Mouse (Mus musculus): ENCODE measurements around the gene Gmppa. TPM values are rescaled to one million over a fixed set of nuclear protein-coding genes. Genes with fewer than 3 reads are reported as not detected.

Gmppa gene
- polyA plus RNA-seq, 1 experiment from 2014 or later = 77.8 TPM

DNA sequence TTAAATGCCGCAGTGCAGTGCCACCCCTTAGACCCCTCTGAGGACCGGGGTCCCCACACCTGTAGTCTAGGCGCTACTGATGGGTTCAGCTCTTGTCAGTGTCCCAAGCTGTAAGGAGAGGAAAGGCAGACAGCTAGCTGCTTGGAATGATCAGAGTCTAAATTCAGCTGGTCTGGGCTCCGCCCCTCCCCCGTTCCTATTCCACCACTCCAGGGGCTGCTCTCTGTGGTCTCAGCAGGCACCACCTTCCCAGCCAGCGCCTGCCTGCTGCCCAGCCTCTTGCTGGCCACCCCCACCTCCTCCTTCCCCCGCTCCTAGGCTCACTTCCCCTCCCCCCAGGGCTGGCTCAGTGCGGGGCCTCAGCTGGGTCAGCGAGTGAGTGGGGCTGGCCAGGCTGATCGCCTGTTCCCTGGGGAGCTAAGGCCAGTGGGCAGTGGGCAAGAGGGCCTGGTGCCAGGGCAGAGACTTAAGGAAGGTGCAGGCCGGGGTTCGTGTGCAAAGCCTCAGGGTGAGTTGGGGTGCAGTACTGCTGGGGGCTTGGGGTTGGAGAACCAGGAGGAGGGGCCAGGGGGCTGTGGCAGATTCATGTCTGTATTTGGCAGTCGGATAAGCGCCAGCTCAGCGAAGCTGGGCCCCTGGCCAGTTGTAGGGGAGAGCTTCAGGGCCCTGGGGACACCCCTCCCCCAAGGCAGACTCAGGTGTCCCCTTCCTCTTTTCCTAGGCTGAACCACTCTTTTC lies 35.8 kb upstream of the Gmppa start:
- ATAC-seq = peak; percentile 89
- peak overlapping the region; percentile 13; the same call in 1 of the 2 replicates for H3K9ac ChIP-seq (ENCODE audit: low read depth, low read length)

DNA sequence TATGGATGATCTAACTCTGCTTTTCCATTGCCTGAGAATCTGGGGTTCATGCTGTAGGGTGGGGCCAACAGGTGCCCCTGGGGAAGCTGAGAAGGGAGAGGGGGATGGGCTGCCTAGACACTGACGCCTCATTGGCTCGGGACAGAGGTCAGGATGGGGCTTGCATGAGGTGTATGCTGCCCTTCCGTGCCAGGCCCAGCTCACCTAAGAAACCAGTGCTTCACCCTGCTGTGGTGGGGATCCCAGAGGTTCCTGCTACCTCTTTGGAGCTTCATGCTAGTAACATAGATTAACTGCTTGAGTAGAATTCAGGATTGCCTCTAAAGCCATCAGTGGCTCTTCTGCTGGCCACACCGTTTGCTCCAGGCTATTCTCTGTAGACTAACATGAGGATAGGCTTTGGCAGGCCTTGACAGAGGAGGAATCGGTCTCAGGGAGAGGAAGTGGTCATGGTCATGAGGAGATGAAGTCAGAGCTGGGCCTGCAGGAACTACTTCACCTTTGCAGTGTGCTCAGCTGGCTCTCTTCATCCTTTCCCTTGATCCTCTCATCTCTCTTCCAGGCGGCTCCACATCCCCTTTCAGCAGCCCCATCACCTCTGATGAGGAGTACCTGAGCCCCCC lies 35.1 kb upstream of the Gmppa start:
- Histone ChIP-seq H3K4me2 (ENCODE audit: low read length) (peak overlapping the region; percentile 18), H3K36me3 (ENCODE audit: control insufficient read depth, insufficient read depth, low read length) (peaks cover 19% of the 10 kb centered on the region), H3K4me1 (ENCODE audit: control insufficient read depth, insufficient read depth, low read depth, low read length) (peaks cover 18% of the 10 kb centered on the region), H3K4me3 (ENCODE audit: low read length) (no peak overlapping the region), H3K27ac (ENCODE audit: low read depth, low read length) (no peak overlapping the region), H3K9me3 (ENCODE audit: control insufficient read depth, low read length) (no peaks in the 10 kb centered on the region), H3K27me3 (replicated peaks; ENCODE audit: control insufficient read depth, insufficient read depth, low read length) (no peaks in the 10 kb centered on the region), H3K9ac (ENCODE audit: low read depth, low read length) (no peak overlapping the region; the same call in 1 of the 2 replicates)
- no peak for ATAC-seq
- 48% methylated on average over 6 of the region's 6 CpGs for WGBS

More for the DNA sequence above, 35.8 kb upstream of the Gmppa start:
- WGBS = 7% methylated on average over 15 of the region's 15 CpGs
- Histone ChIP-seq H3K27ac (ENCODE audit: low read depth, low read length) (no peak overlapping the region), H3K4me1 (ENCODE audit: control insufficient read depth, insufficient read depth, low read depth, low read length) (peaks cover 18% of the 10 kb centered on the region), H3K9me3 (ENCODE audit: control insufficient read depth, low read length) (no peaks in the 10 kb centered on the region), H3K27me3 (replicated peaks; ENCODE audit: control insufficient read depth, insufficient read depth, low read length) (no peaks in the 10 kb centered on the region), H3K4me3 (ENCODE audit: low read length) (no peak overlapping the region), H3K36me3 (ENCODE audit: control insufficient read depth, insufficient read depth, low read length) (peaks cover 16% of the 10 kb centered on the region), H3K4me2 (ENCODE audit: low read length) (peak overlapping the region; percentile 18)

DNA sequence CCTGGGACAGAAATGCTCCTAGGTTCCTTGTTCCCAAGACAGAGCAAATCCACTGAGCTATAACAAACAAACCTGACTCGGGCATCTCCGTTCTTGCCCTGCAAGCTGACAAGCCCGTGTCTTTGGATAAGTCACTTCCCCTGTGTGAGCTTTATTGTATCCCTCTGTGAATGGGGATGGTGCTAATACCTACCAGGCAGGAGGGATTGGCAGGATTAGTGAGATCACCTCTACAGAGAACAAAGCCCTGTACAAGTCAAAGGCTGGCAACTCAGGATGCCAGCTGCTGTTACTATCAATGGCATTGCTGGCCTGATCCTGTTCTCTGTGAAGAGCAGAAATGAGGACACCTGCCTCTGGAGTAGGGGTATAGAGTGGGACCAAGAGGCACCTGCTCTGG lies 30.2 kb upstream of the Gmppa start:
- H3K4me2 ChIP-seq (ENCODE audit: low read length) = no peak overlapping the region
- no peaks in the 10 kb centered on the region for H3K9me3 ChIP-seq (ENCODE audit: control insufficient read depth, low read length)
- H3K4me3 ChIP-seq (ENCODE audit: low read length) = no peak overlapping the region
- 89% methylated on average over 3 of the region's 3 CpGs for WGBS
- H3K9ac ChIP-seq (ENCODE audit: low read depth, low read length) = no peak overlapping the region
- no peak overlapping the region for H3K27ac ChIP-seq (ENCODE audit: low read depth, low read length)
- H3K4me1 ChIP-seq (ENCODE audit: control insufficient read depth, insufficient read depth, low read depth, low read length) = no peaks in the 10 kb centered on the region
- no peak for ATAC-seq
- no peaks in the 10 kb centered on the region for H3K27me3 ChIP-seq (replicated peaks; ENCODE audit: control insufficient read depth, insufficient read depth, low read length)
- peaks cover 28% of the 10 kb centered on the region for H3K36me3 ChIP-seq (ENCODE audit: control insufficient read depth, insufficient read depth, low read length)

DNA sequence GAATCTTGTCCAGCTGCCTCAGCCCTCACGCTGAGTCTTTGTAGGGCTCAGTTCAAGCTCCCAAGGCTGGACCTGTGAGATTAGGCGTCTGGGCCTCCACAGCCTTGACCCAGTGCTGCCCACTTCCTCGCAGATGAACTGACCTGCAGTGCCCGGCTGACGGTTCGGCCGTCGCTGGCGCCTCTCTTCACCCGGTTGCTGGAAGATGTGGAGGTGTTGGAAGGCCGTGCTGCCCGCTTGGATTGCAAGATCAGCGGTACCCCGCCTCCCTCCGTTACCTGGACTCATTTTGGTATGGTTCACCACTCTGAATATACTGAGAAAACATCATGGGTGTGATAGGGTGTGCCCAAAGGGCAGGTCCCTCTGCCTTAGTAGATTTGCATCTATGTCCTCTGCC lies 29.6 kb upstream of the Gmppa start:
- no peak overlapping the region for H3K4me3 ChIP-seq (ENCODE audit: low read length)
- H3K27me3 ChIP-seq (replicated peaks; ENCODE audit: control insufficient read depth, insufficient read depth, low read length) = no peaks in the 10 kb centered on the region
- no peak for ATAC-seq
- H3K9ac ChIP-seq (ENCODE audit: low read depth, low read length) = no peak overlapping the region
- 94% methylated on average over 15 of the region's 15 CpGs for WGBS
- no peaks in the 10 kb centered on the region for H3K9me3 ChIP-seq (ENCODE audit: control insufficient read depth, low read length)
- H3K27ac ChIP-seq (ENCODE audit: low read depth, low read length) = no peak overlapping the region
- peaks cover 27% of the 10 kb centered on the region for H3K36me3 ChIP-seq (ENCODE audit: control insufficient read depth, insufficient read depth, low read length)
- H3K4me2 ChIP-seq (ENCODE audit: low read length) = no peak overlapping the region
- H3K4me1 ChIP-seq (ENCODE audit: control insufficient read depth, insufficient read depth, low read depth, low read length) = no peaks in the 10 kb centered on the region

DNA sequence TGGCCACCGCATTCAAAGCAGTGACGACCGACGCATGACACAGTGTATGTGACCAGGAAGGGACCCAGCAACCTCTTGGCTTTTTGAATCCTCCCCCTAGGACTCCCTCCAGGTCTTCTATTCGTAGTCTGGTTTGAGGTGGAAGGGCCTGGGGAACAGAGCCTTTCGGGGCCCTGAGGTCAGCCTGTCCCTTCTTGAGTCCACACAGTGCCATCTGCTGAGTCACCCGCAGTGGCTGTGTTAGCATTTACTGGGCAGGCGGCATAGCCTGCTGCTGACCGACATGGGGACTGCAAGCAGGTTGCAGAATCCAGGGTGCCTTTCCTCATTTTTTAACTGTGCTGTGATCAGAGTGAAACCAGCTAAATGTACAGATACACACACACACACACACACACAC lies 28.7 kb upstream of the Gmppa start:
- H3K4me1 ChIP-seq (ENCODE audit: control insufficient read depth, insufficient read depth, low read depth, low read length) = no peaks in the 10 kb centered on the region
- 94% methylated on average over 9 of the region's 9 CpGs for WGBS
- no peak overlapping the region for H3K4me3 ChIP-seq (ENCODE audit: low read length)
- no peak overlapping the region for H3K27ac ChIP-seq (ENCODE audit: low read depth, low read length)
- H3K27me3 ChIP-seq (replicated peaks; ENCODE audit: control insufficient read depth, insufficient read depth, low read length) = no peaks in the 10 kb centered on the region
- H3K9ac ChIP-seq (ENCODE audit: low read depth, low read length) = no peak overlapping the region
- H3K36me3 ChIP-seq (ENCODE audit: control insufficient read depth, insufficient read depth, low read length) = peaks cover 20% of the 10 kb centered on the region; the same call in 1 of the 2 replicates
- no peak for ATAC-seq
- no peaks in the 10 kb centered on the region for H3K9me3 ChIP-seq (ENCODE audit: control insufficient read depth, low read length)
- H3K4me2 ChIP-seq (ENCODE audit: low read length) = no peak overlapping the region

DNA sequence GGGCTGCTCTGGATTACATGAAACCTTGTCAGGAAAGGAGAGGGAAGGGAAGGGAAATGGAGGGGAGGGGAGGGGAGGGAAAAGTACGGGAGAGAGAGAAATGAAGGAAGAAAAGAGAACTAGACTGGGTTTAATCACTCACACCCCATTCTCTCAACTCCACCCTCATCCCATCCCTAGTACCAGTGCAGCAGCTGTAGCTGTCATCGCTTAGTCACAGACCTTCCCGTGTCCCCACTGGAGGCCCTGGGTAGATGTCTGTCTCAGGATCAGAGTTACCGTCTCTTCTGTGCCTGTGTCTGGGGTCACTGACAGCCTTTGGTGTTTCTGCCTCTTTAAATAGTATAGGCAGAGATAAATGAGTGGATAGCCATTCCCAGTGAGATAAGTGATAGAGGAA lies 27.5 kb upstream of the Gmppa start:
- Histone ChIP-seq H3K4me2 (ENCODE audit: low read length) (no peak overlapping the region), H3K9ac (ENCODE audit: low read depth, low read length) (no peak overlapping the region), H3K9me3 (ENCODE audit: control insufficient read depth, low read length) (no peaks in the 10 kb centered on the region), H3K4me3 (ENCODE audit: low read length) (no peak overlapping the region), H3K27me3 (replicated peaks; ENCODE audit: control insufficient read depth, insufficient read depth, low read length) (no peaks in the 10 kb centered on the region), H3K27ac (ENCODE audit: low read depth, low read length) (no peak overlapping the region), H3K36me3 (ENCODE audit: control insufficient read depth, insufficient read depth, low read length) (peaks cover 16% of the 10 kb centered on the region; the same call in 1 of the 2 replicates), H3K4me1 (ENCODE audit: control insufficient read depth, insufficient read depth, low read depth, low read length) (no peaks in the 10 kb centered on the region)
- 71% methylated on average over 4 of the region's 4 CpGs for WGBS
- ATAC-seq = no peak

DNA sequence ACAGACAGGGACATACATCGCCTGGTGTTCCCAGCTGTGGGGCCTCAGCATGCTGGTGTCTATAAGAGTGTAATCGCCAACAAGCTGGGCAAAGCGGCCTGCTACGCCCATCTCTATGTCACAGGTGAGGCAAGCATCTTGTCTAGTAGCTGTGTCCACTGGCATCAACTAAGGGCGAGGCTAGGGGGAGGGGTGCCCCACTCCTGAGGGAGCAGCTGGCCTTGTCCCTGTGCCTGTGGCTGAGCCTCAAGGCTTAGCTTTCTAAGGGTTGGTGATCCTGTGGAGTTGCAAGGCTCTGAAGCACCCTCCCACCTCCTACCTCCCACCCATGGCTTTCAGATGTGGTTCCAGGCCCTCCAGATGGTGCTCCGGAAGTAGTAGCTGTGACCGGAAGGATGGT lies 25.8 kb upstream of the Gmppa start:
- Histone ChIP-seq H3K9me3 (ENCODE audit: control insufficient read depth, low read length) (no peaks in the 10 kb centered on the region), H3K27ac (ENCODE audit: low read depth, low read length) (no peak overlapping the region), H3K4me3 (ENCODE audit: low read length) (no peak overlapping the region), H3K9ac (ENCODE audit: low read depth, low read length) (no peak overlapping the region), H3K27me3 (replicated peaks; ENCODE audit: control insufficient read depth, insufficient read depth, low read length) (no peaks in the 10 kb centered on the region), H3K4me1 (ENCODE audit: control insufficient read depth, insufficient read depth, low read depth, low read length) (no peaks in the 10 kb centered on the region), H3K36me3 (ENCODE audit: control insufficient read depth, insufficient read depth, low read length) (peaks cover 13% of the 10 kb centered on the region), H3K4me2 (ENCODE audit: low read length) (no peak overlapping the region)
- 94% methylated on average over 7 of the region's 7 CpGs for WGBS
- ATAC-seq = no peak

DNA sequence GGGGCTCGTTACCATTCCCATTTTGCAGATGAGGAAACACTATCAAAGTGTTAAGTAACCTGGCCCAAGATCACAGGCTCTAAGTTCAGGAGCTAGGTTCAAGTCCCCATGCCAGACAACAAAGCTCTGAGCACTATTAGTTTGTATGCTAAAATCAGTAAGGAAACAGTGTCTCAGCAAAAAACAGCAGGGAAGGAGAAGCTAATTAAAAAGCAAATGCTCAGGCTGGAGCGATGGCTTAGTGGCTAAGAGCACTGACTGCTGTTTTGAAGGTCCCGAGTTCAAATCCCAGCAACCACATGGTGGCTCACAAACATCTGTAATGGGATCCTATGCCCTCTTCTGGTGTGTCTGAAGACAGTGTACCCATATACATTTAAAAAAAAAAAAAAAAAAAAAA lies 23.5 kb upstream of the Gmppa start:
- H3K27ac ChIP-seq (ENCODE audit: low read depth, low read length) = no peak overlapping the region
- no peaks in the 10 kb centered on the region for H3K9me3 ChIP-seq (ENCODE audit: control insufficient read depth, low read length)
- H3K27me3 ChIP-seq (replicated peaks; ENCODE audit: control insufficient read depth, insufficient read depth, low read length) = no peaks in the 10 kb centered on the region
- peaks cover 7% of the 10 kb centered on the region; the same call in 1 of the 2 replicates for H3K36me3 ChIP-seq (ENCODE audit: control insufficient read depth, insufficient read depth, low read length)
- 94% methylated on average over 3 of the region's 3 CpGs for WGBS
- no peak overlapping the region for H3K9ac ChIP-seq (ENCODE audit: low read depth, low read length)
- H3K4me3 ChIP-seq (ENCODE audit: low read length) = no peak overlapping the region
- no peak overlapping the region for H3K4me2 ChIP-seq (ENCODE audit: low read length)
- no peak for ATAC-seq
- no peaks in the 10 kb centered on the region for H3K4me1 ChIP-seq (ENCODE audit: control insufficient read depth, insufficient read depth, low read depth, low read length)

DNA sequence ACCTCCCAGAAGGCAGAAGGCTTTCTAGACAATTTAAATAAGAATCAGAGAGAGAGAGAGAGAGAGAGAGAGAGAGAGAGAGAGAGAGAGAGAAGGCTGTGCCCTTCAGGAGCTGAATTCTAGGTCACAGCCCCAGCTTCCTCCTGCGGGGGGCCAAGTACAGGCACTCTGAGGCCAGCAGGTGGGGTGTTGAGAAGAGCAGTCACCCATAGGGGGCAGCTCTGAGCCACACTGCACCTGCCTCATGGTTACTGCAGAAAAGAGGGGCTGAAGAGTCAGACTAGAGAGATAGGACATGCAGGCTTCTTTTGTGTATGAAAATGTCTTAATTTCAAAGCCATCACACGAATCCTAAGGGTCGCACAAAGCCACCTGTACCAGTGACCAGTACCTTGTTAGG lies 22.0 kb upstream of the Gmppa start:
- H3K9ac ChIP-seq (ENCODE audit: low read depth, low read length) = no peak overlapping the region
- no peaks in the 10 kb centered on the region for H3K27me3 ChIP-seq (replicated peaks; ENCODE audit: control insufficient read depth, insufficient read depth, low read length)
- no peak overlapping the region for H3K4me3 ChIP-seq (ENCODE audit: low read length)
- WGBS = 57% methylated on average over 3 of the region's 3 CpGs
- ATAC-seq = no peak
- H3K4me1 ChIP-seq (ENCODE audit: control insufficient read depth, insufficient read depth, low read depth, low read length) = no peaks in the 10 kb centered on the region
- no peaks in the 10 kb centered on the region for H3K9me3 ChIP-seq (ENCODE audit: control insufficient read depth, low read length)
- no peak overlapping the region for H3K27ac ChIP-seq (ENCODE audit: low read depth, low read length)
- H3K36me3 ChIP-seq (ENCODE audit: control insufficient read depth, insufficient read depth, low read length) = peaks cover 7% of the 10 kb centered on the region; the same call in 1 of the 2 replicates
- no peak overlapping the region for H3K4me2 ChIP-seq (ENCODE audit: low read length)

Measured in hindbrain, embryonic 16.5 days (tissue).